Mouse (Mus musculus) megakaryocyte, embryonic 14.5 days (primary cell): Measurements from ENCODE around the gene Plxdc1. TPM values are rescaled to one million over a fixed set of nuclear protein-coding genes. Genes with fewer than 3 reads are reported as not detected.
A peak's percentile ranks its signal among the peaks of the same experiment; 100 is the strongest.

ENCODE experiments used
- H3K27me3 ChIP-seq: replicated peaks from 2 replicates; pipeline ENCODE3; 2012; ENCODE audit warnings: inconsistent platforms
- H3K36me3 ChIP-seq: replicated peaks from 2 replicates; pipeline ENCODE3; 2012; ENCODE audit warnings: low read length, inconsistent platforms, mixed read lengths
- H3K4me1 ChIP-seq: 2 replicates; pipeline ENCODE4 v1.6.1; 2012; ENCODE audit warnings: inconsistent platforms
- H3K4me3 ChIP-seq: replicated peaks from 2 replicates; pipeline ENCODE3; 2012; ENCODE audit warnings: moderate library complexity, mild to moderate bottlenecking, inconsistent platforms
- H3K9me3 ChIP-seq: 2 replicates; pipeline ENCODE4 v1.6.1; 2012; ENCODE audit warnings: inconsistent platforms
- FLI1 ChIP-seq: IDR thresholded peaks from 2 replicates; pipeline ENCODE4 v1.6.1; 2012; ENCODE audit warnings: low read length, inconsistent platforms, mixed read lengths
- GATA1 ChIP-seq: IDR thresholded peaks from 3 replicates; pipeline ENCODE4 v1.6.1; 2012; ENCODE audit warnings: mixed read lengths, low read length, inconsistent platforms, borderline replicate concordance
- polyA plus RNA-seq: library from polyadenylated mRNA; stranded (reverse); fragments of >175 nt; gene quantifications from 2 replicates; pipeline ENCODE4 v1.2.3, GENCODE M21; 2012; ENCODE audit warnings: low replicate concordance; ENCODE audit not compliant: insufficient read depth

Plxdc1 gene
- polyA plus RNA-seq, 1 experiment = 1.6 TPM

- Histone ChIP-seq H3K36me3 (no peaks in the 10 kb centered on the region), H3K4me3 (peak overlapping the region; percentile 91), H3K27me3 (peaks cover 52% of the 10 kb centered on the region), H3K9me3 (no peaks in the 10 kb centered on the region), H3K4me1 (peaks cover 38% of the 10 kb centered on the region)
- TF ChIP-seq GATA1 (no peak), FLI1 (no peak)
These were observed 8.4 kb upstream of the Plxdc1 start for GRCm38 (mm10) chr11:97994539-97995100.

DNA sequence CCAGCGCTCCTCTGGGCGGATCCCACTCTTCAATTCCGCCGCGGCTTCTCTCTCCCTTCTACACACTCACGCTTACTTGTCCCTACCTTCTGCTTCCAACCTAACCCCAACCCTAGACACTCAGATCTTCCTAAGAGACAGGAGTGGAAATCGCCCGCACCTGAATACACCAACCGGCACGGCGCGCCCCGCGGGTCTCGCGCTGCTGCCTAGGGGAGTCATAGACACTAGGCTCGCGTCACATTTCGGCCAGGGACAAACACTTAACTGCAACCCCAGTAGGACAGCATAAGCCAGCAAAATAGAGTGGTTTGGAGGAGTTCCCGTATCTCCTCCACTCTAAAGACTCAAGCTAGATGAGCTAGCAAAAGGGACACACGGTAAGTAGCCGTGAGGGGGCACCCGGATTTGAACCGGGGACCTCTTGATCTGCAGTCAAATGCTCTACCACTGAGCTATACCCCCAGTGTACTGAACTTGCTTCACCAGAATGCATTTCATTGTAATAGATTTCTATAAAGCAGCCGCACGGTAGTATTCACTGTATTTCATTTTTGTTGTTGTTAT, 2.4 kb upstream of the Plxdc1 start:
- Histone ChIP-seq H3K27me3 (peaks cover 48% of the 10 kb centered on the region), H3K4me3 (peak overlapping the region; percentile 96), H3K36me3 (no peaks in the 10 kb centered on the region), H3K4me1 (peaks cover 43% of the 10 kb centered on the region), H3K9me3 (no peaks in the 10 kb centered on the region)
- TF ChIP-seq FLI1 (no peak), GATA1 (no peak)

DNA sequence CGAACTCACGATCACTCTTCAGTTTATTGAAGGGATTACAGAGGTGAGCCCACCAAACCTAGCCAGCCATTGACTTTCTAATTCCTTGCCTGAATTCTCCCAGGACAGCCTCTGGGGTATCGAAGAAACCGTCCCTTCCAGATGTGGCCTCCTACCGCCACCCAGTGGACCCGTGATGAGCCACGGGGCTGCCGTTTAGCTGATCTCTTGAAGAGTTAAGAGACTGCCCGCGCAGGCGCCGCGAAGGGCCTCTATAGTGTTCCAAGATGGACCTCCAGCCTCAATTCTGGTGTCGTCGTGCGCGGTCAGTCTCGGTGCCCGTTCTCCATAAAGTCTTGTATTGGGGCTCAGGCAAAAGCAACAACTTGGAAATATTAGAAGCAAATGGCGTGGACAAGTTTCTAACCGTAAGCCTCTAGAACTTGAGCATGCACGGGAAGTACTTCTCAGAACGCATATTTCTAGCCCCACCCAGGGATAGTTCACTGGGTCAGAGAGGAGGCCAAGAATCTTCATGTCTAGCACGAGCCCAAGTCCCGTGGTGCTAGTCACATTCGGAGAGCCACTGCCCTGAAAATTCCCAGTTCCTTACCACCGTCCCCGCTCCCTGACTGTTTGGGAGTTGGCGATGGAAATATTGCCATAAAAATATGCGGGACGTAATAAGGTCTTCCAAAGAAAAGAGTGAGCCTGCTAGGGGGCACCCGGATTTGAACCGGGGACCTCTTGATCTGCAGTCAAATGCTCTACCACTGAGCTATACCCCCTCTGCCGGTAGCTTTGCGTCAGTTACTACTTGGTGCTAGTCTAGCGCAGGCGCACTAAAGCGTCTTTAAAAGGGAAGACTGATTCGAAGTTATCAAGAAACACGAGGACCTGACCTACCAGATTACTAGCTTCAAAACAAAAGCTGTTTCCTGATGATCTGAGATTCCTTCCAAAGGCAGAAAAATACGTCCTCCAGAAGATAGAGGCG, 1.6 kb upstream of the Plxdc1 start:
- Histone ChIP-seq H3K4me3 (peak overlapping the region; percentile 96), H3K9me3 (no peaks in the 10 kb centered on the region), H3K36me3 (no peaks in the 10 kb centered on the region), H3K27me3 (peaks cover 56% of the 10 kb centered on the region), H3K4me1 (peaks cover 43% of the 10 kb centered on the region)
- TF ChIP-seq GATA1 = no peak
- TF ChIP-seq FLI1 = no peak

- H3K27me3 ChIP-seq = peaks cover 56% of the 10 kb centered on the region
- H3K36me3 ChIP-seq = no peaks in the 10 kb centered on the region
- peak overlapping the region; percentile 96 for H3K4me3 ChIP-seq
- TF ChIP-seq FLI1 = no peak
- TF ChIP-seq GATA1 = no peak
- peaks cover 43% of the 10 kb centered on the region for H3K4me1 ChIP-seq
- no peaks in the 10 kb centered on the region for H3K9me3 ChIP-seq
These were observed 658 bp upstream of the Plxdc1 start for GRCm38 (mm10) chr11:97986738-97987465.

- Histone ChIP-seq H3K4me3 (no peak overlapping the region), H3K36me3 (no peaks in the 10 kb centered on the region), H3K9me3 (no peaks in the 10 kb centered on the region), H3K4me1 (peaks cover 26% of the 10 kb centered on the region), H3K27me3 (peaks cover 78% of the 10 kb centered on the region)
- TF ChIP-seq GATA1 = no peak
- no peak for TF ChIP-seq FLI1
These were observed 2.3 kb downstream of the Plxdc1 start for GRCm38 (mm10) chr11:97983983-97984382.

- H3K4me1 ChIP-seq = peaks cover 25% of the 10 kb centered on the region
- TF ChIP-seq GATA1 (no peak), FLI1 (no peak)
- no peak overlapping the region for H3K4me3 ChIP-seq
- no peaks in the 10 kb centered on the region for H3K36me3 ChIP-seq
- no peaks in the 10 kb centered on the region for H3K9me3 ChIP-seq
- peaks cover 83% of the 10 kb centered on the region for H3K27me3 ChIP-seq
These were observed 2.7 kb downstream of the Plxdc1 start for GRCm38 (mm10) chr11:97983506-97983905.

DNA sequence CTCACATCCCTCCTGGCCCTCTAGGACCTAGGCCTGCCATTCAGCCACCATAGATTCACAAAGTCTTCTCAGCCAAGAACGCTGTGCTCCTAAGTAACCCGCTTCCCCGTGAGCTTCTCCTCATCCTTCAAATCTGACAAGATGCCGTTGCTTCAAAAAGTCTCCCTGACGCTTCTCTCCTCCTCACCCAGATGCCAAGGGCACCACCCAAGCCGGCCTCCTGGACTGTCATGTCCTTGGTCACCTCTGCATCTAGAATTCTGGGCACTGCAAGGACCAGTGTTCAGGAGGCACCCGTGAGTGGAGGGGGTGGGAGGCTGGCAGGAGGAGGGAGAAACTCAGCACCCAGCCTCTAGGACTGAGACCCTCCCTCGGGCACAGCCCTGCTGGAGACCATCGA, 3.5 kb downstream of the Plxdc1 start:
- Histone ChIP-seq H3K27me3 (peaks cover 91% of the 10 kb centered on the region), H3K4me3 (no peak overlapping the region), H3K4me1 (peaks cover 30% of the 10 kb centered on the region), H3K36me3 (no peaks in the 10 kb centered on the region), H3K9me3 (no peaks in the 10 kb centered on the region)
- TF ChIP-seq FLI1 (no peak), GATA1 (no peak)

DNA sequence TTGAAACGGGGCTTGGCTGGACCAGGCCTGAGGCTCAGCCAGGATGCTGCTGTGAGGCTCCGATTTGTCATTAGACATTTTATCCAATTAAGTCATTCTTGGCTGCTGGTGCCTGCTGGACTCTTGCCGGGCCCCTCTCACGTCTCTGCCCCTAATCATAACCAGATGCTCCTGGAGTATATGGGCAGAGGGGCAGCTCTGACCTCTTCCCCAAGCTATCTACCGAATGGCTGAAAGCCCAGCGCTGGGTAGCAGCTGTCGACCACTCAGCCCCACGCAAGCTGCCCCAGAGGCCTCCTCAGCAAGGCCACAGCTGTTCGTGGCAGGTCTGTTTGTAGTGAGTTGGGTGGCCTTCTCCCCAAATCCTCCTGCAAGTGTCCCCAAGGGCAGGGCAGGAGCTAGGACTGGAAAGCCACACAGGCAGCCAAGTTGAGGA, 5.7 kb downstream of the Plxdc1 start:
- peaks cover 94% of the 10 kb centered on the region for H3K27me3 ChIP-seq
- H3K9me3 ChIP-seq = no peaks in the 10 kb centered on the region
- no peaks in the 10 kb centered on the region for H3K36me3 ChIP-seq
- H3K4me3 ChIP-seq = no peak overlapping the region
- no peak for TF ChIP-seq GATA1
- TF ChIP-seq FLI1 = no peak
- peaks cover 12% of the 10 kb centered on the region for H3K4me1 ChIP-seq

GRCm38 (mm10) chr11:97979824-97980495, 6.3 kb downstream of the Plxdc1 start:
- Histone ChIP-seq H3K4me3 (no peak overlapping the region), H3K27me3 (peaks cover 90% of the 10 kb centered on the region), H3K9me3 (0 out of 2 replicates have a peak, but pooled peaks cover 2% of the 10 kb centered on the region), H3K4me1 (peaks cover 12% of the 10 kb centered on the region), H3K36me3 (no peaks in the 10 kb centered on the region)
- no peak for TF ChIP-seq FLI1
- TF ChIP-seq GATA1 = no peak
